Mouse (Mus musculus) Muller cell, postnatal 12 days (primary cell): ENCODE measurements around the gene Phf3.
"Not testable (repeated sequence)": the region's sequence is repeated elsewhere in the genome, so short reads cannot be mapped to it uniquely, and the experiment has no call there.

ENCODE experiments used
- DNase-seq: peaks from one replicate; pipeline ENCODE4 v3.0.0-alpha.2; 2015; ENCODE audit errors: inconsistent ontology term

The Phf3 gene

DNA sequence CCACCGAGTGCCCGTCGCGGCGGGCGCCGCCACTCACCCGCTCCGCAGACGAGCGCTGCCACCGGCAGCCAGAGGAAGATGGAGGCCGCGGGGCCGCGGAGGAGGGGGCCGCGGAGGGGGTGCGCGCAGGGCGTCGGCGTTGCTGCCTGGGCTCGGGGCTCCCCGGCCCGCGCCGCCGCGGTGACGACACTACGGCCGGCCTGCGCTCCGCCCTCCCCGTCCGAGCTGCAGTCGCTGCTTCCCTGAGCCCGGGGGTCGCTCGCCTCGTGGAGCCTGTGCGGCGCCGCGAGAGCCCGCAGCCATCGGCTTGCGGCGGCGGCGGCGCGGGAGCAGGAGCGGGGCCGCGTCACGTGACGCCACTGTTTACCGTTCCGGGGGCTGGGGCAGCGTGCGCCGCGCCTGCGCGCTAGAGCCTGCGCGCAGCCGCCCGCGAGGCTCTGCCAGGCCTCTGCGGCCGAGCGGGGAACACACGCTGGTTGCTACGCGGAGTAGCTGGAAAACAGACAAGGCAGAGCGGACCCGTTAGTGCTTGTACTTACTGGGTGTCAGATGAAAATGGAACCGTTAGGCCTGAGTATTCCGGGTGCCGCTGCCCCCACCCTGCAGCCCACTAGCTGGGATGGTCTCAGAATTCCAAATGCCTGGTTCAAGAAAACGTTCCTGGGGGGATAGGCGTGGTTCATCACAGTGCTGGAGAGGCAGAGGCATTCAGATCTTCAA, at the start of gene Phf3:
Gene Phf3 (minus strand): TSS at position 381 of the 720 bp plus-strand sequence.
- DNase-seq: peak; percentile 95

DNA sequence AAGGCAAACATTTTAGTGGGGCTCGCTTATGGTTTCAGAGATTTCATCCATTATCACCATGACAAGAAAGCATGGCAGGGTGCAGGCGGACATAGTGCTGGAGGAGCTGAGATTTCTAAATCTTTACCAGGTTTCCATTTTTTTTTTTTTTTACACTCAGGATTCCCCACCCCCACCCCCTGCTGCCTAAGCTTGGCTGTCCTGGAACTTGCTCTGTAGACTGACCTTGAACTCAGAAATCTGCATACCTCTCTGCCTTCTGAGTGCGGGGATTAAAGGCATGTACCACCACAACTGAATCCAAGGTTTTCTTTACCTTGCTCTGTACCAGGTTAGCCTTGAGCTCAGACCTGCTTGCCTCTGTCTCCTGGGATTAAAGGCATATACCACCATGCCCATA, 48.5 kb upstream of the Phf3 start:
- DNase-seq: no peak

DNA sequence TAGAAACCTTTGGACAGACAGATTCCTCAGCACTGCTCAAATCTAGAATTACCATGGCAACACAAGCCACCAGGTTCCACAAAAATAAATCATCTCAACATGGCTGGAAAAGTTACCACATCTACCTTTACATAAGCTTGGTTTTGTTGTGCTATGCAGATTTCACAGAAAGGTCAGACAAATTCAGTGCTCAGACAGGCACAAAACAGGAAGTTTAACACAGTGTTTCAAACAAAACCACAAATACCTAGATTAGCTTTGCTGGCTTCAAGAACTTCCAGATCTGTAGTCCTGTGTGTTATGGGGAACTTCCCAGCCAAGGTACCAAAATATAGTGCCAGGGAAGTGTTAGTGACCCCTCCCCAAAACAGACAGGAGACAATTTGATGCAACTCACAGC, 47.5 kb upstream of the Phf3 start:
- no peak for DNase-seq

DNA sequence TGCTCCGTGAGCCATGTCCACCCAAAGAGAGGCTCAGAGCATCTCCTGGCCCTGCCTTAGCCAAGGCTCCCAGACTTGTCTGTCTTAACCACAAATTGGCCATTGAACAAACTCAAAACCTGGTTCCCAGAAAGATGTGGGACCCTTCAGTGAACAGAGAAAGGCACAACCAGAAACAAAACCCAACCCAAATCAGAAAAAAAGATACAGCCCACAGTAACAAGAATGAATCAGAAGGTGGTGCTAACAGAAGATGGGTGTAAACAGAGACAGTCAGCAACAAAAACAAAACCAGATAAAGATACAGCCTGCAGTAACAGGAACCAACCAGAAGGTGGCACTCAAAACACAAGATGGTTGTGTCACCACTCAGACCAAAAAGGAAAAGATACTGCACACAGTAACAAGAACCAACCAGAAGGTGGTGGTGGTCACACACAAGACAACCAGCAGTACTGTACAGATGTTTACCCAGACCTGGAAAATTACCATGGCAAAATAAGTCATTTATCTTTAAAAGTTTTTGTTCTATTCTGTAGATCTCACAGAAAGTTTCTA, 47.0 kb upstream of the Phf3 start:
- DNase-seq: no peak

DNA sequence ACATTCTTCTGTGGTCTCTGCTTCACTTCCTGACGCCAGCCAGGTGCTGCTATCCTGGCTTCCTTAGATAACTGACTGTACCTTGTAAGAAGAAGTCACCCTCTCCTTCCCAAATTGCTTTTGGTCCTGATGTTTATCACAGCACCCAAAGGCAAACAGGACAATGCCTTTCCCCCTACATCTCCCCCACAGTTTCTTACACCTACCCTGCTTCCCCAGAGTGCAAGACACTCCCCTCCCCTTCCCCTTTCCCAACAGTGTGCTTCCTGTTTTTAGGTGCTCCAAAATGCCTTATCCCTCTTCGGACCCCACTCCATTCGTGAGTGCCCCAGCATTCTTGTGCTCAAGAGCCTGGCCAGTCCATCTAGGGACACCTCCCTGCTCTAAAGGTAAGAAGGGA, 36.5 kb upstream of the Phf3 start:
- DNase-seq: no peak

DNA sequence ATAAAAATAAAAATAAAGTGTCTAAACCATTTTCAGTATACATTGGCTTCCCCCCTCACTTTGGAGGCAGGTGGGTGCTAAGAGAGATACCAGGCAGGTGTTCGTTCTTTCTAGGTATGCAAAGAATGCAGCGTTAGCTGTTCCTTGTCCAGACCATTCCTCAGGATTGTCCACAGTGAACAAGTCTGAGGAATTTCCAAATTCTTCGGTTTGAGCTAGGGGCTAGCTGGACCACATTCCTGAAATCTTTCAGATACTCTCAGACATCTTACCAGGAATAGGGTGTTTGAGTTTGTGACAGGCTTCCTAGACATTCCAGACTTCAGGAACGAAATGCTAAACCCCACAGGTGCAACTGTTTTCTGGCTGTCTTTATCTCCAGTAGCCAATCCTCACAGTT, 35.1 kb upstream of the Phf3 start:
- DNase-seq: peak; percentile 22

DNA sequence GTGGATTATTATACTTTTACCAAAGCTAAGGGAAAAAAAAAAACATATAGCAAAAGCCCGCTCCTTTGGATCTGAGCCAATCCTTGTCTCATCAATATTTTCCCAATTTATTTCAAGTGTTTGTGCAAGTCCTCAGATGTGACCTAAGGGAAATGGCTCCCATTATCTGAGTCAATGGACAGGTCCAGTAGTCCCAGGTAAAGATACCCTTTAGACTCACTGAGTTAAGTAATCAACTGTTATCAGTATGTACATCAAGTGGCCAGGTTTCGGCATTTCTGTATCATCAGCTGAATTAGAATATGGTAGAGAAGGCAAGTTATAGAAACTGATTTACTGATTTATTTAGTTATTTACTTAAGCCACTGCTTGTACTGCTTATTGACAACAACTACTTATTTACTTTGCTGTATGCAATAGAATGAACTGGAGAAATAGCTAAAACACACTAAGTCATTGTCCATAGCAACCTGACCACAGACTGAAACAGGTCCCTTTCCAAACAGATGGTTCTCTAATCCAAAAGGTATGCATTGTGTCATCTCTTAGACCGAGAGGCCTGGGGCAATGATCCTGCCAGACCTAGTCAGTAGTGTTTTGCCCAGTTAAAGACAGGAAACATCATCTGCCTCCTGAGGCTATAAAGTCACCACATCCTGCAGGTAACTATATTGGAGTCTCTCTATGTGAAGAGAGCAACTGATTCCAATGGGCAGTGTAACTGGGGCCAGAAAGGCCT, 29.9 kb upstream of the Phf3 start:
- DNase-seq: peak; percentile 16

DNA sequence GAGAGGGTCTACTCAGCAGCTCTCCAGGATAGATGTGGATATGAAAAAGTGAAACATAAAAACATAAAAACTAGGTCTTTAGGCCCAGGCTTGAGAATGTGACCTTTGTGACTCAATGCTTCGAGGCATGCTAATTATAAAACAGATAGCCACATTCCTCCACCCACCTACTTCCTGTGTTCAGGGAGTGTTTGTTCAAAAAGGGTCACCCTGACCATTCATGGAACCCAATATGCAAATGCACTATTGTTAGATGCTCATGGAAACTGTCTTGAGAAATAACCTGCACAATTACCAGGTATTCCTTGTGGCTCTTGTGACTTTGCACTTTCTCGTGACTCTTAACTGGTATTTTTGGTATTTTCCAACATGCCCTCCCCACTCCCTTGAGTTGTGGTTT, 25.0 kb upstream of the Phf3 start:
- no peak for DNase-seq

DNA sequence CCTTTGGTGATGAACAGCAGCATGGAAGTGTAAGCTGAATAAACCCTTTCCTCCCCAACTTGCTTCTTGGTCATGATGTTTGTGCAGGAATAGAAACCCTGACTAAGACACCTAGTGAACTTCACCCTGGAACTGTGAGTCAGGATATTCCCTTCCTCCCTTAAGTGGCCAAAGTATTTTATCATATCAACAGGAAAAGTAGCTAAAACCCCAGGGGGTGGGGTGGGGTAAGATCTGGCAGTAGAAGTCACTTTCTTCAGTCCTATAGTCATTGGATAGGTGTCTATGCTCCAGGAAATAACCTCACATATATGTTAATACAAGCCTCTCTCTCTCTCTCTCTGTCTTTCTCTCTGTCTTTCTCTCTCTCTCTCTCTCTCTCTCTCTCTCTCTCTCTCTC, 21.6 kb upstream of the Phf3 start:
- not testable (repeated sequence) for DNase-seq

DNA sequence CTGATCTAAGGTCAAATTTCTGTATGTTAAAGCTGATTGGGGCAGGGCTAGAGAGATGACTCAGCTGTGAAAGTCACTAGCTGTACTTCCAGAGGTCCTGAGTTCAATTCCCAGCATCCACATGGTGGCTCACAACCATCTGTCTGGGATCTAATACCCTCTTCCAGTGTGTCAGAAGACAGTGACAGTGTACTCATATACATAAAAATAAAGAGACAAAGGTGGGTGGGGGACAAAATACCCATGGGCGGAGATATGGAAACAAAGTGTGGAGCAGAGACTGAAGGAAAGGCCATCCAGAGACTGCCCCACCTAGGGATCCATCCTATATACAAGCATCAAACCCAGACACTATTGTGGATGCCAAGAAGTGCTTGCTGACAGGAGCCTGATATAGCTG, 10.1 kb upstream of the Phf3 start:
- not testable (repeated sequence) for DNase-seq

DNA sequence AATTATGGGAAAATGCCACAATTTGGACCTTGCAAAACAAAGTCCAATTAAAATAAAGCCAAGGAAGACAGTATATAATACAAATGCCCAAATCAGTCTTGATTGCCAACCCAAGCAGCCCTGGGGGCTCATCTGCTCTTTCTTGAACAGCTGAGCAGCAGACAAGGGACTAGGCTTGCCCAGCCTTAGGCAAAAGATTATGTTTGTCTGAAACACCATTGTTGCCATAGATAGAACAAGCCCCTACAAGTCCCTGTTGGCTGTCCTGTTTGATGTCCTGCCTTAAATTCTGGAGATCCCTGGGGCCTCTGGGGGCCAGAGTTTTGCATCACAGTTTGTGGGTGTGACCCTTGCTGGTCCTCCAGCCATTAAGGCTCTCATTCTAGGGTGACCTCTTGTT, 2.0 kb upstream of the Phf3 start:
- no peak for DNase-seq

DNA sequence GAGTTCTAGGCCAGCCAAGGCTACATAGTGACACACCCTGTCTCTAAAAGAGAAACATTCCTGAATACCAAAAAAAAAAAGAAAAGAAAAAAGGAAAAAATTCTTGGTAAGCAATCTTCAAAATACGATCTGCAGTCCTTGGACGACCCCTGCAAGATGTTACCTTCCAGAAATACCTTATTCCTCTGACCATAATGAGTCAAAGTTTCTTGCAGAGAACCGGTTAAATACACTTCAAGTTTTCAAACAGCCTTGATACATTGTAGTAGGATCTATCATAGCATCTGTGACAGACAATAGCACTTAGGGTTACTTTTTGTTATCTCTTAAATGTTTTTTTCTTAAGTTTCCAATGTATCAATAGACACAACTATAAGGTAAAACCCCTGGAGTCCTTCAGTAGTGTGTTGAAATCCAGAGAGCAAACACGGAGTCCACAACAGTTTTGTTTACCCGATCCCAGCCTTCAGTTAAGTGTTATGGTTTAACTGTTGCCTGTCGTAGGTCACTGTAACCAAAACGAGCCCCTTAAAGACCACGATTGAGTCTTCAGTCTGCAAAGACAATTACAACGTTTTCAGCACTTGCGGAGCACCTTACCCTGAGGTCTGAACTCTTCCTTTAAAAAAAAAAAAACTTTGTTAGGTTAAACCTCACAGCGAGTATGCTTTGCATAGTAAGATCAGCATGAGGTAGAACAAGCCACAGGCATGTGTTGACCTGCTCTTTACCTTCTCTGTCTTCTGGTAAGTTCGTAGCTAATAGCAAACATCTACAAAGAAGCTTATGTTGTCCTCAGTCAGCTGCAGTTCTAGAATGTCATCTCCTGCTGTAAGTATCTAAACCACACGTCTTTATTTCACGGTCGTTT, 775 bp upstream of the Phf3 start:
- DNase-seq: no peak

DNA sequence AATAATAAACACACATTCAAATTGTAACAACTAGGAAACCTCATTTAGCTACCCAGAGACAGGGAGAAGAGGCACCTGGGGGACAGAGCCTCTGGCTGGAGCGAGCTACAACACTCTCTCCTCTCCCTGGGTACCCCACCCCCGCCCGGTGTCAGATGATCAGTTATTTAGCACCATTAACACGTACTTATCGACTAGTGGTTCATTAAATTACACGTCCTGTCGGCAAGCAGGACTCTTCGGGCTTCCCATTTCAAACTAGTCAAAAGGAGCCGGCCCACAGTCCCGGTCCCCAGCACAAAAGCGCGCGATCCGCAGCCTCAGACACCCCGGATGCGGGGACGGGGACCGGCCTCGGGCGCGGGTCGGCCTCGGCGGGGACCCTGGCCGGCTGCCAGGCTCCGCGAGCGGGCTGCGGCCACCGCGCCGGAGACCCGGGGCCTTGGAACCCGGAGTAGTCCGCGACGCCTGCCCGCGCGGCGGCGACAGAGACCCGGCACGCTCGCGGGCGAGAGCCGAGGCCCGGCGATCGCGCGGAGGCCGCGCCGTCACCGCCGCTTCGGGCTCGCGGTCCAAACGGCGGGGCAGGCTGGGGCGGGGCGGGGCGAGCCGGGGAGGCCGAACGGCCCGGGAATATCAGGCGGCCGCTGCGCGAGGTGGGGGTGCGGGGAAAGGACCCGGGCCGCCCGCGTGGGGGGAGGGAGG, 733 bp downstream of the Phf3 start:
- DNase-seq: peak; percentile 82

DNA sequence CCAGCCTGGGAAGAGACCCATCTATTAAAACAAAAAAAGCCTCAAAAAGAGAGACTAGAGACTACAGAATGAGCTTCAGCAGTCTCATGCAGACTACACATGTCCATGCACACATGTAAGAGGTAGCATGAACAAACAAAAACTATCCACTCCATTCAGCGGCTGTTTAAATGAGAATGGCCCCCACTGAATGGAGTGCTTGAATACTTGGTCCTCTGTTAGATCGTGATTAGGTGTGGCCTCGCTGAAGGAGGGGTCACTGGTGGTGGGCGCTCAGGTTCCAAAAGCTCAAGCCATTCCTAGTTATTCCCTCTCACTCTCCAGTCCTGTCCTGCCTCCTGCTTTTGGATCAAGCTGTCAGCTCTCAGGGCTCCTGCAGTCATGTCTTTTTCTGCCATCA, 5.9 kb downstream of the Phf3 start:
- DNase-seq: no peak

DNA sequence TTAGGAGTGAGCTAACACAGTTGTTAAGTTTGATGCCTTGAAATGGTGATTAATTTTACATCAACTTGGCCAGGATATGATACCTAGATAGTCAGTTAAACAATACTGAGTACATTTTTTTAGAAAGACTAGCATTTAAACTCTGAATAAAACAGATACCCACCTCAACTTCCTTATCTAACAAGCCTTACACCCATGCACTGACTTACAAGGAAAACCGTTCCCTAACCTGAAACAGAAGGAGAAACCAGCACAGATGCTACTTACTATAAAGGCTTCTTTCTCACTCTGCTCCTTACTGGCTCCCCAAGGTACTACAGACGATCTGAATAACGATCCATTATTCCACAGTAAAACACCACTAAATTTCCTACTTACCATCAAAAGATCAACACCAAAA, 21.2 kb downstream of the Phf3 start:
- DNase-seq: no peak

DNA sequence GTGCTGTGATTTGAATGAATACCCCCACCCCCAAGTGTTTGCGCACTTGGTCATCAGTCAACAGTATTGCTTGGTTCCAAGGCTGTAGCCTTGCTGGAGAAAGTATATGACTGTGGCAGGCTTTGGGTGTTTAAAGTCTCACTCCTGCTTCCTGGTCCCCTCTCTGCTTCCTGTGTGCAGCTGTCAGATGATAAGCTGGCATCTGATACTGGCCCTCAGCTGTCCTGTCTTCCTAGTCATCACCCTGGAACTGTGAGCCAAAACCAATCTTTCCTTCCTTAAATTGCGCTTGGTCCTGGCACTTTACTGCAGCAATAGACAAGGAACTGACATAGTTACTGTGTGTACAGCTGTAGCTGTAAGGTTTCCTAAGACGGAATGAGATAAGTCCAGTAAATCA, 21.8 kb downstream of the Phf3 start:
- DNase-seq: no peak

DNA sequence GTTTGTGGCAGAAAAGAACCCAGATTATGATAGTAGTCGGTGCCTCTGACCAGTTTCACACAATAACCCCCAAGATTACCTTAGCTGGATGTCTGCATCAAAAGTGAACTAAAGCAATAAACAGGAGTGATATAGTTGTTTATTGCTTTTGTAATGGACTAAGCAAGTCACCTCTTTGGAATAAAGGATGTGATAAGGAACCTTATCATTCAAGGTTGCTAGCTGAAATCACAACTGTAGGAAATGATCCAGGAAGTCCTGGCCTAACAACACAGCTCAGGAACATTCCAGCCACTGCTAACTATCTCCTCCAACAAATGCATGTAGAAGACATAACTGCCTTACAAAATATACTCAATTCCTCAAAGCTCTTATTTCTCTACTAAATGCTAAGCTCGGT, 22.8 kb downstream of the Phf3 start:
- no peak for DNase-seq

DNA sequence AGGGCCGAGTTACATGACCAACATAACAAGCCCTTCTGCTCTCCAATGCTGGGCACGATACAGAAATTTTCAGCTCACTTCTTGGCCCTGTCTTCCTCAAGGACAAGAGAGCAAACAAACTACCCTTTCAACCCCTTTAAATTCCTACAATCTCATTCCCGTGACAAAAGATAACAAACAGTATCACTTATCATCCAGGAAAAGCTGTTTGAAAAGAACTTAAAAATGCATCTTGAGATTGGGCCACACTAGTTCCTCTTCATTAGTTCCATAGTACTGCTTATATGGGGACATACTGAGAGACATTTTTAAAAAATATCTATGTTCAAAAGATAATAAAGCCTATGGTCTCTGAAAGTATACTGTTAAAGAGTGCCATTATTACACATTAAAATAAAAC, 23.8 kb downstream of the Phf3 start:
- DNase-seq: no peak

DNA sequence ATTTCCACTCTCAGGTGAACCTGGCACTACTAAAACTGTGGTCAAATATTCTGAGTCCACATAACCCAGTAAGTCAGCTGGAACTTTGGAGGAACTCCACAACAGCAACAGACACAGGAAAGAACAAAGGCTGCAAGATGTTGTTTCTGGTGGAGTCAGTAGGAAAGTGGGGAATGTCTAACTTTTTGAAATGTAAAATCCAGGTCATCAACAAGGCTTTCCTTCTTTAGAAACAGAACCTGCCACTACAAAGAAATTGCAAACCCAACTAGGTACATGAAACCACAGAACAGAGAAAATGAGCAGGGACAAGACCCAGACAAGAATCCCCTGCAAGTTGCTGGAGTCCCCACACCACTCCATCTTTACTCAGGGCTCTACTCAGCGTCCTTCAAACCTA, 26.0 kb downstream of the Phf3 start:
- no peak for DNase-seq

DNA sequence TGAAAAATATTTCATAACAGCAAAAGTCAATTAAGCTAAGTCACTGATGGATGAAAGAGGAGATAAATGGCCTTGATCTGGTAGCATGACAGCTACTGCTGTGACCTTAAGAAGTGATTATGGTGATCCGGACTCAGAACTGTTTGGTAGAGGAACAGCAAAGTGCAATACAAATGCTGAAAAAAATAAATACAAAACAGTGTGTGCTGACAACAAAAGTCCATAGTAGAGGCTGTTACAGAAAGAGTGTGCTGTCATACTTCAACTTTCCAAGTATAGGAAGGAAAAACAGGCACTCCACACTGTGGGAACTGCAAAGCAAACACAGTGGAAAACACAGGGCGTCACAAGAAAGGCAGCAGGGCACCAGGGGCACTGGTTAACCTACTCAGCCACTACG, 34.1 kb downstream of the Phf3 start:
- DNase-seq: no peak

DNA sequence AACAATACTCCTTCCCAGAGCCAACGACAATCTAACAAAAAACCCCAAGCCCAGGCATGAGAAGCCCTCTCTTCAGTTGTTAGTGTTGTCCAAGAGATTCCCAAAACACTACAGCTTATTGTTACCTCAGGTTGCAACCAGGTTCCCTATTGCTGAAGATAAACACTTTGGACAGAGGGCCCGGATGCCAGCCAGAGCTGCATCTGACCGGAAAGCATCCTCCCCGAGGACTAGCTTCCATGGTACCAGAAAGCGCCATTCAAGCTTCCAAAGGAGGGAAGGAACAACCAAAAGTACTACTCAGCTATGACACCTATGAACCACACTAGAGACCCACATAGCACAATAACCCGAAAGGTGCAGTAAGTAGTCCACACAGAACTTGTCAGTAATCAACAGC, 38.2 kb downstream of the Phf3 start:
- DNase-seq: no peak

DNA sequence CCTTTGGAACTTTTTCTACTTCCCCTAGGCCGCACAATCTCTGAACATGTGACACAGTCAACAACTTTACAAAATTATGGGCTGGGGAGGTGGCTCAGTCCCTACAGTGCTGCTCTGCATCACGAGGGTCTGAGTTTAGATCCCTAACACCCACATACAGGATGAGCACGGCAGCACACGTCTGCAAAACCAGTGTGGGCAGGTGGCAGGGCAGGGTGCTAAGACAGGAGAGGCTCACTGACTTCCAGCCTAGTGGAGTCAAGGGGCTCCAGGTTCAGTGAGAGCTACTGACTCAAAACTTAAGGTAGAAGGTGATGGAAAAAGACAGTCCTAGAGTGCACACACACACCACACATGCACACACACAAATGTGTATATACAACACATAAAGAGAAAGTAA, 40.9 kb downstream of the Phf3 start:
- no peak for DNase-seq
